Mouse (Mus musculus): ENCODE measurements around the gene Gm12248. TPM values are rescaled to one million over a fixed set of nuclear protein-coding genes. Genes with fewer than 3 reads are reported as not detected.
A peak's percentile ranks its signal among the peaks of the same experiment; 100 is the strongest.

The Gm12248 gene
- polyA plus RNA-seq, 1 experiment from 2014 or later: not detected

DNA sequence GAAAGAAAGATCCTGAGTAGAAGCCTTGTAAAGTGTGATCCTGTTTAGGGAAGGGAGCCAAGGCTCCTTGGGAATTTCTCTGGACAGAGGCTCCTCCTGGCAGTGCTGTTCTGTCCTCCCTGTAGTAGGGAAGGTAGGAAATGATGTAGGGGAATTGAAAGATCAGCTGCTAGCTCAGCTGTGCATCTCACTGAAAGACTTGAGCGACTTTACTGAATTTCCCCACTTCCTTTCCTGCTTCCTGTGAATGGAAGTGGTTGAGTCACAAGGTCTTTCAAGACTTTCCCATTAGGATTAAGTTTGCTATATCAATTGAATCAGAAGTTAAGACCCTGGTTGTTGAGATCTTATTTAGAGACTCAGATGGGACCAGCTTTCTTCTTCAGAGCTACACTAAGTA lies 71.8 kb downstream of the Gm12248 start:
- peak overlapping the region; percentile 23 for H3K27ac ChIP-seq (ENCODE audit: low read length)
- H3K4me1 ChIP-seq (ENCODE audit: control insufficient read depth, low read depth, low read length): peaks cover 68% of the 10 kb centered on the region
- H3K36me3 ChIP-seq (ENCODE audit: control insufficient read depth, insufficient read depth): no peaks in the 10 kb centered on the region
- no peak for ATAC-seq (ENCODE audit: low read depth)
- WGBS (ENCODE audit: insufficient replicate concordance): 17% methylated on average over 1 of the region's 1 CpGs
- H3K4me2 ChIP-seq (ENCODE audit: low read depth, low read length): peak overlapping the region; percentile 4; the same call in 1 of the 2 replicates
- no peak overlapping the region for H3K9ac ChIP-seq (ENCODE audit: low read depth, low read length)
- no peaks in the 10 kb centered on the region for H3K27me3 ChIP-seq (ENCODE audit: control insufficient read depth, insufficient read depth, low read depth, low read length)
- no peak overlapping the region for H3K4me3 ChIP-seq (ENCODE audit: low read depth, low read length)
- no peaks in the 10 kb centered on the region for H3K9me3 ChIP-seq (replicated peaks; ENCODE audit: control insufficient read depth, low read length)

- H3K4me2 ChIP-seq (ENCODE audit: low read depth, low read length): no peak overlapping the region
- H3K9ac ChIP-seq (ENCODE audit: low read depth, low read length): no peak overlapping the region
- no peaks in the 10 kb centered on the region for H3K36me3 ChIP-seq (ENCODE audit: control insufficient read depth, insufficient read depth)
- H3K27ac ChIP-seq (ENCODE audit: low read length): peak overlapping the region; percentile 21; the same call in 1 of the 2 replicates
- H3K4me1 ChIP-seq (ENCODE audit: control insufficient read depth, low read depth, low read length): peaks cover 78% of the 10 kb centered on the region
- H3K27me3 ChIP-seq (ENCODE audit: control insufficient read depth, insufficient read depth, low read depth, low read length): no peaks in the 10 kb centered on the region
- H3K4me3 ChIP-seq (ENCODE audit: low read depth, low read length): no peak overlapping the region
- ATAC-seq (ENCODE audit: low read depth): no peak; the same call in 1 of the 2 replicates
- no peaks in the 10 kb centered on the region for H3K9me3 ChIP-seq (replicated peaks; ENCODE audit: control insufficient read depth, low read length)
- WGBS (ENCODE audit: insufficient replicate concordance): 34% methylated on average over 4 of the region's 4 CpGs
Measured at GRCm38 (mm10) chr11:58018701-58019100, 74.2 kb downstream of the Gm12248 start.

DNA sequence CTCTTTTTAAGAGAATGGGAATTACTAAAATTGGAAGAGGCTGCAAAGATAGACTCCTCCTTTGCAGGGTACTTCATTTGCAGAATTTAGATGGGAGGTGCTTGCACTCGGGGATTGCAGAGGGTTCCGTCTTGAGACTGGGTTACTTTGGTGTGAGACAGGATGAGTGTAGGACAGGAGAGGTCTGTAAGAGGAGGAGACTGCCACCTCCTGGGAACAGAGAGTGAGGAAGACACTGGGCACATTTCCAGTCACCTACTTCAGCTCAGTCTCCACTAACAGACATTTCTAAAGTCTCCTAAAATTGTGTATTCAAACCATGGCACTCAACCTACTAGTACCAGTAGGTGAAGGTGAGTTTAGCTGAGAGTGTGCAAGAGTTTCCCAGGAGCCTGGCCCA lies 74.6 kb downstream of the Gm12248 start:
- Histone ChIP-seq H3K27ac (ENCODE audit: low read length) (peak overlapping the region; percentile 21; the same call in 1 of the 2 replicates), H3K4me2 (ENCODE audit: low read depth, low read length) (no peak overlapping the region), H3K4me1 (ENCODE audit: control insufficient read depth, low read depth, low read length) (peaks cover 81% of the 10 kb centered on the region), H3K36me3 (ENCODE audit: control insufficient read depth, insufficient read depth) (no peaks in the 10 kb centered on the region), H3K9ac (ENCODE audit: low read depth, low read length) (no peak overlapping the region), H3K4me3 (ENCODE audit: low read depth, low read length) (no peak overlapping the region), H3K9me3 (replicated peaks; ENCODE audit: control insufficient read depth, low read length) (no peaks in the 10 kb centered on the region), H3K27me3 (ENCODE audit: control insufficient read depth, insufficient read depth, low read depth, low read length) (no peaks in the 10 kb centered on the region)
- 39% methylated on average over 2 of the region's 2 CpGs for WGBS (ENCODE audit: insufficient replicate concordance)
- ATAC-seq (ENCODE audit: low read depth): 0 out of 2 replicates have a peak, but pooled peaks have one; percentile 31

- Histone ChIP-seq H3K27ac (ENCODE audit: low read length) (0 out of 2 replicates have a peak overlapping the region, but pooled peaks have one; percentile 29), H3K4me1 (ENCODE audit: control insufficient read depth, low read depth, low read length) (peaks cover 90% of the 10 kb centered on the region), H3K27me3 (ENCODE audit: control insufficient read depth, insufficient read depth, low read depth, low read length) (no peaks in the 10 kb centered on the region), H3K9ac (ENCODE audit: low read depth, low read length) (no peak overlapping the region), H3K4me3 (ENCODE audit: low read depth, low read length) (no peak overlapping the region), H3K4me2 (ENCODE audit: low read depth, low read length) (no peak overlapping the region), H3K9me3 (replicated peaks; ENCODE audit: control insufficient read depth, low read length) (no peaks in the 10 kb centered on the region), H3K36me3 (ENCODE audit: control insufficient read depth, insufficient read depth) (no peaks in the 10 kb centered on the region)
- ATAC-seq (ENCODE audit: low read depth): no peak
- 43% methylated on average over 1 of the region's 1 CpGs for WGBS (ENCODE audit: insufficient replicate concordance)
Measured at GRCm38 (mm10) chr11:58017422-58017821, 75.5 kb downstream of the Gm12248 start.

DNA sequence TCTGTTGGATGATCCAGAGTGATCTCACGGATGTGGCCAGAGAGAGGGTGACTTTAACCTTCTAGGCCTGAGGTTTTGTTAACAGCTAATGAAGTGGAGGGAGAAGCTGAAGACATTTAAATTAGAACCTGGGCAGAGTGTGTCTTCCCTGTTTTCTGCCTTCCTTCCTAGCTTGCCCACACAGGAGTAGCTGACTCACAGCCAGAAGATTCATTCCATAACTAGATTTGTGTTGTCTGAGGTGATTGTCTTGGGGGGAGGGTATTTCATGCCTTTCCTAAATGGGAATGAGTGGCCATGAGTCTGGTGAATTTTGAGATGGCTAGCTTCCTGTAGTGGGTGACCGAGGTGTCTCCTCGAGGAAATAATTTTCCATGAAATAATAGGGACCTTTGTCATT lies 76.6 kb downstream of the Gm12248 start:
- no peak for ATAC-seq (ENCODE audit: low read depth)

DNA sequence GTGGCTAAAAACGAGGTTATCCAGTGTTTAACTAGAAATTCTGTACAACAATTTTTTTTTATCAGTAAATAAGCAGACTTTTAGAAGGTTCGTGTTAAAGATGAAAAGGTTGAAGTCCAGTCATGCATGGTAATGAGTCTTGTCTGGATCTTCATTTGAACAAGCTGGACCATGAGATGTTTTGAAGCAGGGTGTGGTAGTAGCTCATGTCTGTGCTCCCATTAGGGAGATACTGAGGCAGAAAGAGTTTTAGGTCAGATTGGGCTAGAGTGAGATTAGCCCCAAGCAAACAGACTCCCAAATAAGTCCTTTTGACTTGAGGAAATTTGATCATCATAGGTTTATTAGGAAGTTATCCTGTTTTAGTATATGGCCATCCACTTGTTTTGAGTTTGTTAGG lies 77.6 kb downstream of the Gm12248 start:
- Histone ChIP-seq H3K4me2 (ENCODE audit: low read depth, low read length) (0 out of 2 replicates have a peak overlapping the region, but pooled peaks have one; percentile 1), H3K36me3 (ENCODE audit: control insufficient read depth, insufficient read depth) (no peaks in the 10 kb centered on the region), H3K4me1 (ENCODE audit: control insufficient read depth, low read depth, low read length) (peaks cover 88% of the 10 kb centered on the region), H3K4me3 (ENCODE audit: low read depth, low read length) (no peak overlapping the region), H3K9ac (ENCODE audit: low read depth, low read length) (no peak overlapping the region), H3K27me3 (ENCODE audit: control insufficient read depth, insufficient read depth, low read depth, low read length) (no peaks in the 10 kb centered on the region), H3K9me3 (replicated peaks; ENCODE audit: control insufficient read depth, low read length) (no peaks in the 10 kb centered on the region), H3K27ac (ENCODE audit: low read length) (peak overlapping the region; percentile 52; the same call in 1 of the 2 replicates)
- whole genome bisulfite sequencing (ENCODE audit: insufficient replicate concordance): 53% methylated on average over 2 of the region's 2 CpGs
- ATAC-seq (ENCODE audit: low read depth): peak; percentile 55

More for the DNA sequence above, 76.6 kb downstream of the Gm12248 start:
- H3K27ac ChIP-seq (ENCODE audit: low read length): no peak overlapping the region
- no peak overlapping the region for H3K9ac ChIP-seq (ENCODE audit: low read depth, low read length)
- WGBS (ENCODE audit: insufficient replicate concordance): 58% methylated on average over 3 of the region's 3 CpGs
- no peak overlapping the region for H3K4me2 ChIP-seq (ENCODE audit: low read depth, low read length)
- H3K9me3 ChIP-seq (replicated peaks; ENCODE audit: control insufficient read depth, low read length): no peaks in the 10 kb centered on the region
- peaks cover 92% of the 10 kb centered on the region for H3K4me1 ChIP-seq (ENCODE audit: control insufficient read depth, low read depth, low read length)
- H3K36me3 ChIP-seq (ENCODE audit: control insufficient read depth, insufficient read depth): no peaks in the 10 kb centered on the region
- no peak overlapping the region for H3K4me3 ChIP-seq (ENCODE audit: low read depth, low read length)
- no peaks in the 10 kb centered on the region for H3K27me3 ChIP-seq (ENCODE audit: control insufficient read depth, insufficient read depth, low read depth, low read length)

GRCm38 (mm10) chr11:58014604-58015003 lies 78.3 kb downstream of the Gm12248 start:
- Histone ChIP-seq H3K27me3 (ENCODE audit: control insufficient read depth, insufficient read depth, low read depth, low read length) (no peaks in the 10 kb centered on the region), H3K4me1 (ENCODE audit: control insufficient read depth, low read depth, low read length) (peaks cover 82% of the 10 kb centered on the region)
- 27% methylated on average over 1 of the region's 1 CpGs for WGBS (ENCODE audit: insufficient replicate concordance)

More at GRCm38 (mm10) chr11:58014604-58015003, 78.3 kb downstream of the Gm12248 start:
- Histone ChIP-seq H3K4me3 (ENCODE audit: low read depth, low read length) (no peak overlapping the region), H3K9ac (ENCODE audit: low read depth, low read length) (no peak overlapping the region; the same call in 1 of the 2 replicates), H3K27ac (ENCODE audit: low read length) (peak overlapping the region; percentile 52), H3K4me2 (ENCODE audit: low read depth, low read length) (no peak overlapping the region), H3K36me3 (ENCODE audit: control insufficient read depth, insufficient read depth) (no peaks in the 10 kb centered on the region), H3K9me3 (replicated peaks; ENCODE audit: control insufficient read depth, low read length) (no peaks in the 10 kb centered on the region)
- no peak for ATAC-seq (ENCODE audit: low read depth)

Other genes starting within 250 kb of the Gm12248 start
- 14.2 and 14.9 TPM in 2 replicates for gene Larp1, start 84.1 kb downstream of the Gm12248 start, polyA plus RNA-seq (2015; fragmentation: Nextera tagmentation; extraction: Ambion mirVana)
- 30.1 and 30.2 TPM in 2 replicates for gene Cnot8, start 11.0 kb upstream of the Gm12248 start, polyA plus RNA-seq (2015; fragmentation: Nextera tagmentation; extraction: Ambion mirVana)
- 7.2 and 7.4 TPM in 2 replicates for gene Gemin5, start 75.4 kb upstream of the Gm12248 start, polyA plus RNA-seq (2015; fragmentation: Nextera tagmentation; extraction: Ambion mirVana)
- gene Mrpl22, start 78.5 kb upstream of the Gm12248 start, polyA plus RNA-seq (2015; fragmentation: Nextera tagmentation; extraction: Ambion mirVana): 74.9 and 83.3 TPM in 2 replicates
- 7.7 and 9.6 TPM in 2 replicates for gene Igtp, start 106.4 kb upstream of the Gm12248 start, polyA plus RNA-seq (2015; fragmentation: Nextera tagmentation; extraction: Ambion mirVana)
- 5.5 and 6.8 TPM in 2 replicates for gene Irgm2, start 106.5 kb upstream of the Gm12248 start, polyA plus RNA-seq (2015; fragmentation: Nextera tagmentation; extraction: Ambion mirVana)
- 2.5 and 3.2 TPM in 2 replicates for gene 4930438A08Rik, start 181.7 kb upstream of the Gm12248 start, polyA plus RNA-seq (2015; fragmentation: Nextera tagmentation; extraction: Ambion mirVana)
- gene Zfp692, start 213.9 kb upstream of the Gm12248 start, polyA plus RNA-seq (2015; fragmentation: Nextera tagmentation; extraction: Ambion mirVana): 9.8 and 10.1 TPM in 2 replicates
- gene Zfp672, start 237.2 kb upstream of the Gm12248 start, polyA plus RNA-seq (2015; fragmentation: Nextera tagmentation; extraction: Ambion mirVana): 33.8 and 36.6 TPM in 2 replicates
- 16.8 and 17.0 TPM in 2 replicates for gene Sh3bp5l, start 237.6 kb upstream of the Gm12248 start, polyA plus RNA-seq (2015; fragmentation: Nextera tagmentation; extraction: Ambion mirVana)